Mouse (Mus musculus) mesoderm, embryonic 11.5 days (tissue): ENCODE results near the gene Dock1.
A peak's percentile ranks its signal among the peaks of the same experiment; 100 is the strongest.

ENCODE experiments used
- DNase-seq: peaks from one replicate; pipeline ENCODE4 v3.0.0-alpha.2; 2012; ENCODE audit warnings: low read depth, low spot score

The Dock1 gene

GRCm38 (mm10) chr7:134959086-134959485 lies 288.6 kb downstream of the Dock1 start:
- DNase-seq: no peak

DNA sequence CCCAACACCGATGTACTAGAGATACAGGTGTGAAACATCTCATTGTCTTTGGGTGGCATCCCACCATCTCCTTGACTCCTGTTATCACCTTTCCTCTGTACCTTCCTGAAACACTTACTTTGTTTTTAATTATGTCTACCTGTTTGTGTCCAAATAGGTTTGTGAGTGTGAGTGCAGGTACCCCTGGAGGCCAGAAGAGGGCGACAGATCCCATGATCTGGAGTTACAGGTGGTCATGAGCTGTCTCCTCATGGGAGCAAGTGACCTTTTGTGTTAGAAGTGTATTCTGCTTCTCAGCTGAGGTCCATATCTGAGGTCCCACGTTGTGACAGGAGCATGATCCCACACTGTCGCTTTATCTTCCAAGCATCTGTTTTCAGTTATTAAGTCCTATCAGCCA lies 290.4 kb downstream of the Dock1 start:
- peak; percentile 32 for DNase-seq

- no peak for DNase-seq
These were observed 291.2 kb downstream of the Dock1 start for GRCm38 (mm10) chr7:134961608-134962007.

DNA sequence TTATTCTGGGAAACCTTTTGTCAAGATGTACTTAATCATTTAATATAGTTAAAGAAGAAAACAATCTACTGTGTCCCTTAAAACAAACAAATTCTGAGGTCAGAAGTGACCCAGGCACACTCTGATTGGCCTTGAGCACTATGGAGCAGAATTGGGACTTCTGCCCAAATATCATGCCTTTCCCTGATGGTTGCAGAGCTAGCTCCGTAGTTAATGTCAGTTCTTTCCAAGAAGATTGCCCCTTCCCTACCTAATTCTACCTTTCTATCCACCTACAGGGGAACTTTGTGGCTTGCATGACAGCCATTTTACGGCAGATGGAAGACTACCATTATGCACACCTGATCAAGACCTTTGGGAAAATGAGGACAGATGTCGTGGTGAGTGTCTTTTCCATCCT lies 319.8 kb downstream of the Dock1 start:
- no peak for DNase-seq

DNA sequence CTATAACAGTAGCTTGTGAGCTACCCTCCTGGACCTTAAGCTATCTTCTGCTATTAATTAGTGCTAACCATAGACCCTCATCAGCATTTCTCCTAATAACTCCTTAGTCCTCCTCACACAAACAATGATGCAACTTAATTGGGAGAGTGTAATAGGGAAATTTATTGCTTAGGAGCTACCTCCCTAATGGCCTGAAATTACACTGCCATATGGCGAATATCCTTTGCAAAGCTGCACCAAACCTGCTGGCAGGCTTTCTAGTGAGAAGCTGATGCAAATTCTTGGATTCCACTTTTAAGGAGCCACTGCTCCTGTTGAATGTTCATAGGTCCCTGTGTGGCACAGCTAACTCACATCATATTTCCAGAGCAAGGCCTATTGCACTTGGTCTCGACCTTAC lies 320.5 kb downstream of the Dock1 start:
- no peak for DNase-seq

- no peak for DNase-seq
These were observed 324.5 kb downstream of the Dock1 start for GRCm38 (mm10) chr7:134994983-134995382.

DNA sequence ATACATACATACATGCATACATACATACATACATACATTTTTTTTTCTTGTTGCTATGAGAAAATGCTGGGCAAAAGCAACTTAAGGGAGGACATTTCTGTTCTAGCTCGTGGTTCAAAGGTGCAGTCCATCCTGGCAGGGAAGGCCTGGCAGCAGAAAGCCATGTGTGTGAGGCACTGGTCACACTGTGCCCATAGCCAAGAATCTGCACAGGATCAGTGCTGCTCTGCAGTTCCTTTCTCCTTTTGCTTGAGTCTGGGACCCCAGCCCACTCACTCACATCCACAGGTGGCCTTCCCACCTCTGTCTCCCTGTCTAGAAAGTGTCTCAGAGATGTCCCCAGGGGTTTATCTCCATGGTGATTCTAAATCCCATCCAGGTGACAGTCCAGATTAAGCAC lies 331.8 kb downstream of the Dock1 start:
- DNase-seq: no peak

DNA sequence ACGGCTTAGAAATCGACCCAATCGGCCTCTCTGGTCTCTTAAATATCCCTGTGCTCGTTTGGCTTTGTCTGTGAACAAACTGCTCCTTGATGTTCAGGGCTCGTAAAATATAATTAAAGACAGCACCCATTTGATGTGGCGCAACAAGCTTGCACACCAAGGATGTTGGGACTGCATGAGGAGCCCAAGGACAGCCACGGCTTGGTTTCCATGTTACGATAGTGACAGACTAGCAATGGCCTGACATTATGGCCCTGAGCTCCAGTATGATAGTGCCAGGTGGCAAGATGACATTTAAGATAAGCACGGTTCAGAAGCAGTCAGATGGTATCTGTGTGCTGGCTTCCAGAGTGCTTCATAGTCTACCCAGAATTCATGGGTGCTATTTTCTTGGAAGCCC lies 332.4 kb downstream of the Dock1 start:
- DNase-seq: no peak

DNA sequence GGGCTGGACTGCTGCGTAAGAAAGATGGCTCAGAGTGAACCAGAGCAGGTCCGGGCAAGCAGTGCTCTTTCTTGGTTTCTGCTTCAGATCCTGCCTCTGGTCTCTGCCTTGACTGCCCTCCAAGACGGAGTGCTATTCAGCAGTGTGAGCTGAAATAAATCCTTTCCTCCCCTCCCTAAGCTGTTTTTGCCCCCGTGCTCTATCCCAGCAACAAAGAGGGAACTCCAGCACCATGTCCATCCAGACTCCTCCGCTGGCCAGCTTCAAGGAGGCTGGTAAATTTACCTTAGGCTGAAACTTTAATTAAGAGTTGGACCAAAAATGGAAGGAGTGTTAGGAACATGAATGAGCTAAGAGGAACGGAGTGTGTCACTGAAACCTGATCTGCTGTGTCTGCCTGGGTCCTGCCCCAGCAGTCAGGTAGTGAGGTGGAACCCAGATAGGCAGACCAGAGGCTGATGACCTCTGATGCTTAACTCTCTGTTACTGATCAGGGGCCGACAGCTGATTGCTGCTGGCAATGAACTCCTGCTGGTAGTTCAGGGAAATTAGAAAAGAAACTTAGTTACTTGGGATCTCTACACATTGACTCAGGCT lies 335.6 kb downstream of the Dock1 start:
- no peak for DNase-seq

DNA sequence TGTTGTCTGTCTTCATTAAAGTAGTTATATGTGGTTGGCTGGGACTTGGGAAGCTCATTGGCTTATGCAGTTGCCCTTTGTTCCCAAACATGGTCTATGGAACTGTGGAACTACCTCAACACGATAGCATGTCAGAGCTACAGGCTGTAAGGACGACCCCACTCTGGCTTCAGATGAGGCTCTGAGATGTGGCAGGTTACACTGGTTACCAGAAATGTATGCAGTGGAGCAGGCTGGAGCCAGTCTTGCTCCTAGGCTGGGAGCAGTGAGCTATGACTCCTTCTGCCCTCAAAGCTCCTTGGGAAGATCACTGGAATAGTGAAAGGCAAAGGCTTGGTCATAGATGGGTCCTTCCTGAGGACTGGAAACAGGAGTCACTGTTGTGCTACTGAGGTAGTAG lies 337.6 kb downstream of the Dock1 start:
- DNase-seq: no peak

GRCm38 (mm10) chr7:135010997-135011396 lies 340.5 kb downstream of the Dock1 start:
- DNase-seq: no peak

DNA sequence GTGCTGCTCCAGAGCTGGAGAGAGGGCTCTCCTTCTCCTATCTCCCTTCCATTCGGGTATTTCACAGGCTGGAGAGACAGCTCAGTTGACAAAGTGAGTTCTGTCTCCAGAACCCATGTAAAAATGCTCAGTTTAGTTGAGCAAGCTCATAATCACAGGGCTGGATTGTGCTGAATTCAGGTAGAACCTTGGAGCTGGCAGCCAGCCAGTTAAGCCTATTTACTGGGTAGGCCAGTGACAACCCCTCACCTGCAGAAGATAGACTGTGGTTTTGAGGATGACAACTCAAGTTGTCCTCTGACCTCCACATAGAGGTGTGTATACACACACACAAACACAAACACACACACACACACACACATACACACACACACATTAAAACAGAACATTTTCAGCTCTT lies 347.1 kb downstream of the Dock1 start:
- no peak for DNase-seq

DNA sequence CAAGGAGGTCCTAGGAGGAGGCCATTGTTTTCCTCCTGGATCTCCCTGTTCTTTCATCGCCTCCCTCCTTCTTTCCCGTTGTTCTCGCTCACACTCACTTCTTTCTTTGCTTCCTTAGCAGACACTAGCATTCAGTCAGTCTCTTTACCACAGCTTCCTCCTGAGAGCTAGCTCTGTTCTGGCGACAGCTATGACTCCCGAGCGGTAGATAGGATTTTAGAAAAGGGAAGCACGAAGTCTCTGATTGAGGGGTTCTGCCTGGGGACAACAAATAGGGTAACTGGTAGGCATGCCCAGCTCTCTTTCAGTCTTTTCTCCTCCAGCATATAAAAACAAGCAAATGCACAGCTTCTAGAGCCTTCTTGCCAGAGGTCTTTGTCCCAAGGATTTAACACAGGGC lies 350.3 kb downstream of the Dock1 start:
- no peak for DNase-seq

- DNase-seq: no peak
These were observed 351.2 kb downstream of the Dock1 start for GRCm38 (mm10) chr7:135021544-135022100.

DNA sequence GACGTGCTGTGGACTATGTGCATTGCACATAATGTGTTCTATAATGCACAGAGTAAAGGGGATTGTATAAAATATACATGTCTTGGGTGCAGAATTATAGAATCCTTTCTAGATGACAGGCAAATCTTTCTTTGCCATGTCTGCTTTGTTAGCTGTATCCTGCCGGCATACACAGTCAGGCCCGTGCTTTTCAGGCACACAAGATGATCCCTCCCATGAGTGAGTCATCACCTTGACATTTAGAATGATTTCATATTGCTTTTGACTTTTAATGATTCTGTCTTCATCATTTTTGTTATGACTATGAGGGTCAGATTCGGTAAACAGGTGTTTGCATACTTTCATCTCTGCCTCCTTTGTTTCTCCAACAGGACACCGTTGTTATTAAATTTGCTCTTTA lies 354.1 kb downstream of the Dock1 start:
- no peak for DNase-seq

GRCm38 (mm10) chr7:135028716-135029115 lies 358.3 kb downstream of the Dock1 start:
- no peak for DNase-seq

- no peak for DNase-seq
These were observed 358.7 kb downstream of the Dock1 start for GRCm38 (mm10) chr7:135029136-135029535.

DNA sequence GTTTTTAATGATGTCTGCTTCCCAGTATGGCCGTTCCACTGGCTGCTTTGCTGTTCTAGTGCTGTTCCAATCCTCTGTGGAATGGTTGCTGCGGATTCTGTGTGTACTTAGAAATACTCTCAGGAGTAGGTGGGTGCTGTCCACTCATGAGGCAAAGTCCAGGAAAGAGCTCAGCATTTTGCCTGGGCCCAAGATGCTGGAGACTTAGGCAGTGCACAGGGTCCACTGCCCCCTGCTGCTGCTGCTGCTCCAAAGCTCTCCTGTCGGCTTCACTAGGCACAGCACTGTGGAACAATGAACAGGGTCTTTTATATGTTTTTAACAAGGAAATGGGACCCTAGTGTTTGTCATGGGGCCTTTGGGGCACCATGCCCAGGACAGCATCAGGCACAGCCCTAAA lies 361.0 kb downstream of the Dock1 start:
- no peak for DNase-seq

- no peak for DNase-seq
These were observed 364.4 kb downstream of the Dock1 start for GRCm38 (mm10) chr7:135034811-135035210.

DNA sequence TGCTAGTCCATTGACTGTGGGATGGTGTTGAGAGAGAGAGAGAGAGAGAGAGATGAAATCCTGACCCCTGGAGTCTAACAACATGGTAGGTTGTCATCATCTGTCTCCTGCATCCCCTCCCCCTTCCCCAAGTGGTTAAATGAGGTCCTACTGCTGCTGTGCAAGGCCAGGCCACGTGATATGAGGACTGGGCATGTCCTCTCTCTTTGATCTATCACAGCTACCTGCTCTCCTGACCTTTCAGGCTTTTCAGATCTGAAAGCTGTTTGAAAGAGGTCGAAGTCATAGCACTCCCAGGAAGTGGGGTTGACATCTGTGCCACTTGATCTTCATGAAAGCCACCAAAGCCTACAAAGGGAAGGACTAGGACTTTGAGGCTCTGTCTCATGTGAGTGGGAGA lies 365.2 kb downstream of the Dock1 start:
- no peak for DNase-seq

DNA sequence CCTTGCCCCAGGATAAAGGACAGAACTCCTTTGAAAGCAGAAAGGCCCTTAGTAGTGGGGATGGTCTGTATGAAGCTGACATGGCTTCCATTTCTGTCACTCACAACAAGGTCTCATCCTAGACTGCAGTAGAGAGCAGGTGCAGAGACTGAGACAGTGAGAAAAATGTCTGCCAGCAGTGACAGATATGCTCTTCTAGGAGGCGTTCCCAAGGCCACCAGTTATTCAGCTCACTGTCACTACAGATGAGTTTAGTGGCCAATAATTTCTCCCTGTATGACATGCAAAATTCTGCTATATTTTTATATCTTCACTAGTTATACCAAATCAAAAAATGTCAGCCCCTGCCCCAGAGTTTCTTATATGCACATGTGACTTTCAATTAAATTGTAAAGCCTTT lies 368.5 kb downstream of the Dock1 start:
- no peak for DNase-seq

- DNase-seq: no peak
These were observed 373.7 kb downstream of the Dock1 start for GRCm38 (mm10) chr7:135043931-135044765.

DNA sequence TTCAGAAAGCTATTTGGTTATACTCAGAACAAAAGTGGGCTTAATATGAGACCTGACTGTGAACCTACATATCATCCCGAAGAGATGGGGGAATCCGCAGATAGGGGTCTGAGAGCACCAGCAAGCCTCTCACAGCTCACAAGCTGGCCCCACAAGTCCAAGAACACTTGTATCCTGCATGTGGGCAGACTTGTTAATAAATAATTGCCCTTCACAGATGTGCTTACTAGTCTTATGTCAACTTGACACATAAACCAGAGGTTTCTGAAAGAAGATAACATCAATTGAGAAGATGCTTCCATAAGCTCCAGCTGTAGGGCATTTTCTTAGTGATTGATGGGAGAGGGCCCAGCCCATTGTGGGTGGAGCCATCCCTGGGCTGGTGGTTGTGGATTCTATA lies 379.0 kb downstream of the Dock1 start:
- DNase-seq: no peak
